Mouse (Mus musculus) retina, postnatal 7 days (tissue): ENCODE measurements at regions not wholly inside any gene's neighbourhood (a gene's known extent, or its start where the extent isn't known, plus 50 kb on each side); places are given as distances from the start of the nearest gene placed in this dataset.

ENCODE experiments used
- DNase-seq: peaks from one replicate; pipeline ENCODE4 v3.0.0-alpha.2; 2012; ENCODE audit warnings: low read depth, low spot score

DNA sequence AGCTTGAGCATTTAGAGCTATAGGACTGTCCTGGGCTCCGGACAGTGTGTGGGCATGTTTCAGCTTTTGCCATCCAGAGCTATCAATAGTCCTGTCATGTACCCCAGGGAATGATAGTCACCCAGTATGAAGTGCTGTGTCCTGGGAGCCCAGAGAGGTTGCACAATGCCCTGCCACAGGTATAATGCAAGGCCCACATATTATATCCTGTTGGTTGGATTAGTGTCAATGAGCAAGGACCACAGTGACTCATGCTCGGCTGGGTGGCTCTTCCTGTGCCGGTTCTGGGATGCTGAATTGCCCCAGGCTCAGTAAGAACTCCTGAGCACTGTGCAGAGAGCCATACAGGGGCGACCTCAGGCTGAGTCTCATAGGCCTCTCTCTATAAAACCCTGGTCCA lies 54.5 kb upstream of the Ccnd1 start:
- DNase-seq, result no peak

GRCm38 (mm10) chr7:144993566-144993965 lies 53.8 kb upstream of the Ccnd1 start:
- DNase-seq, result no peak

GRCm38 (mm10) chr7:144991760-144992159 lies 52.0 kb upstream of the Ccnd1 start:
- DNase-seq, result no peak
